Mouse (Mus musculus) limb, embryonic 14.5 days (tissue): ENCODE data around the gene Ndufc1. TPM values are rescaled to one million over a fixed set of nuclear protein-coding genes. Genes with fewer than 3 reads are reported as not detected.
"Not testable (repeated sequence)": the region's sequence is repeated elsewhere in the genome, so short reads cannot be mapped to it uniquely, and the experiment has no call there.

Source experiments
- ATAC-seq: fragments of 200-750 bp; cut with Nextera tagmentation; 2 replicates; pipeline ENCODE4 v1.8.0; 2017; ENCODE audit warnings: low read depth, moderate number of reproducible peaks, moderate TSS enrichment; ENCODE audit not compliant: low FRiP score
- DNase-seq: peaks from one replicate; pipeline ENCODE4 v3.0.0-alpha.2; 2015; ENCODE audit warnings: low spot score
- H3K27ac ChIP-seq: fragments of 300-500 bp; sonication (generic); replicated peaks from 2 replicates; pipeline ENCODE4 v1.5.1; 2014; ENCODE audit warnings: low read depth, mild to moderate bottlenecking, low read length, moderate library complexity, mixed read lengths
- H3K27me3 ChIP-seq: fragments of 300-500 bp; sonication (generic); 2 replicates; pipeline ENCODE4 v1.6.1; 2014; ENCODE audit warnings: low read length, mixed read lengths; ENCODE audit not compliant: control insufficient read depth, insufficient read depth
- H3K36me3 ChIP-seq: fragments of 300-500 bp; sonication (generic); 2 replicates; pipeline ENCODE4 v1.6.1; 2014; ENCODE audit warnings: mild to moderate bottlenecking, low read length, moderate library complexity, mixed read lengths; ENCODE audit not compliant: control insufficient read depth, insufficient read depth
- H3K4me1 ChIP-seq: fragments of 300-500 bp; sonication (generic); 2 replicates; pipeline ENCODE4 v1.6.1; 2014; ENCODE audit warnings: antibody characterized with exemption, low read length, mixed read lengths; ENCODE audit not compliant: control insufficient read depth, insufficient read depth
- H3K4me2 ChIP-seq: fragments of 300-500 bp; sonication (generic); replicated peaks from 2 replicates; pipeline ENCODE4 v1.6.1; 2014; ENCODE audit warnings: low read depth, mild to moderate bottlenecking, low read length, moderate library complexity; ENCODE audit not compliant: severe bottlenecking
- H3K4me3 ChIP-seq: fragments of 300-500 bp; sonication (generic); replicated peaks from 2 replicates; pipeline ENCODE4 v1.5.1; 2014; ENCODE audit warnings: low read length
- H3K9ac ChIP-seq: fragments of 300-500 bp; sonication (generic); 2 replicates; pipeline ENCODE4 v1.6.1; 2014; ENCODE audit warnings: mild to moderate bottlenecking, low read depth, low read length, moderate library complexity; ENCODE audit not compliant: severe bottlenecking
- H3K9me3 ChIP-seq: fragments of 300-500 bp; sonication (generic); 2 replicates; pipeline ENCODE4 v1.6.1; 2016; ENCODE audit warnings: low read length; ENCODE audit not compliant: control insufficient read depth
- POLR2A ChIP-seq: fragments of 200-500 bp; IDR thresholded peaks from 2 replicates; pipeline ENCODE4 v1.8.0; 2012; ENCODE audit warnings: inconsistent platforms, mild to moderate bottlenecking, moderate library complexity, borderline replicate concordance; ENCODE audit not compliant: insufficient read depth, insufficient read length; ENCODE audit errors: extremely low read depth
- WGBS: fragments of 180-500 bp; shearing (Covaris S2); extraction: QIAGEN DNeasy Blood & Tissue Kit; methylation state at CpG from one replicate; pipeline ENCODE4 v1.1.7; 2014; 5-methylcytosine and 5-hydroxymethylcytosine counted together
- polyA plus RNA-seq, 2 experiments: library from polyadenylated mRNA; depleted of rRNA in 1 of 2; stranded (reverse) in 1 of 2; unstranded in 1 of 2; fragments of >200 nt; fragmentation: Nextera tagmentation in 1 of 2; extraction: Ambion mirVana in 1 of 2; gene quantifications; 2 replicates each; pipeline versions ENCODE4 v1.2.1 to v1.2.3; 2012 to 2014

The Ndufc1 gene
- polyA plus RNA-seq (2012; rRNA removed) (249 and 276 TPM in 2 replicates), polyA plus RNA-seq (2014; fragmentation: Nextera tagmentation; extraction: Ambion mirVana) (624 and 640 TPM in 2 replicates)

- Histone ChIP-seq H3K36me3 (peaks cover 17% of the 10 kb centered on the region), H3K4me1 (peaks cover 7% of the 10 kb centered on the region), H3K27ac (peak within 1 kb of the TSS; percentile 94), H3K4me3 (peak within 1 kb of the TSS; percentile 76), H3K4me2 (peak within 1 kb of the TSS; percentile 75), H3K9ac (peak within 1 kb of the TSS; percentile 90), H3K27me3 (no peaks in the 10 kb centered on the region), H3K9me3 (no peaks in the 10 kb centered on the region)
- WGBS = under 1% methylated on average over 37 of the region's 40 CpGs
- ATAC-seq = peak; percentile 91
- TF ChIP-seq POLR2A = peak; percentile 80; the same call in 1 of the 2 replicates
- peak; percentile 91 for DNase-seq
These were observed at the start of gene Ndufc1 for GRCm38 (mm10) chr3:51408561-51409183. Gene Ndufc1, minus strand, starts transcription at chr3:51408988.

GRCm38 (mm10) chr3:51434871-51435595, 26.2 kb upstream of the Ndufc1 start:
- Histone ChIP-seq H3K9me3 (no peaks in the 10 kb centered on the region), H3K4me2 (no peak overlapping the region), H3K27me3 (no peaks in the 10 kb centered on the region), H3K4me3 (no peak overlapping the region), H3K4me1 (no peaks in the 10 kb centered on the region), H3K9ac (no peak overlapping the region), H3K27ac (no peak overlapping the region), H3K36me3 (peaks cover 8% of the 10 kb centered on the region; the same call in 1 of the 2 replicates)
- DNase-seq (no peak), ATAC-seq (no peak)
- TF ChIP-seq POLR2A = no peak
- WGBS = 88% methylated on average over 3 of the region's 3 CpGs

DNA sequence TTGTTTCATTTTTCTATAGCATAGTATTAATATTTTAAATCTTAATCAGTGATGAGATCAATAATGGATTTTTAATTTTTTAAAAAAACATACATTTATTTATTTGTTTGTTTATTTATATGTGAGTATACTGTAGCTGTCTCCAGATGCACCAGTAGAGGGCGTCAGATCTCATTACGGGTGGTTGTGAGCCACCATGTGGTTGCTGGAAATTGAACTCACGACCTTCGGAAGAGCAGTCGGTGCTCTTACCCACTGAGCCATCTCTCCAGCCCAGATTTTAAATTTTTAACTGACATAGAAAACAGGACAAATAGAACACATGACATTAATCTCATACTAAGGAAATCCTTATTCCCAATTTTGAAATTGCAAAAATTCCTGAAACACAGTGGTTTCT, 25.6 kb upstream of the Ndufc1 start:
- not testable (repeated sequence) for H3K4me3 ChIP-seq, H3K27me3 ChIP-seq, H3K36me3 ChIP-seq, ATAC-seq, H3K9me3 ChIP-seq, H3K4me2 ChIP-seq, H3K4me1 ChIP-seq, H3K9ac ChIP-seq, H3K27ac ChIP-seq, DNase-seq
- 83% methylated on average over 5 of the region's 5 CpGs for WGBS

- DNase-seq (no peak), ATAC-seq (no peak)
- Histone ChIP-seq H3K9me3 (no peaks in the 10 kb centered on the region), H3K9ac (no peak overlapping the region), H3K4me2 (no peak overlapping the region), H3K4me1 (no peaks in the 10 kb centered on the region), H3K27ac (no peak overlapping the region), H3K4me3 (no peak overlapping the region), H3K27me3 (no peaks in the 10 kb centered on the region), H3K36me3 (no peaks in the 10 kb centered on the region)
- no peak for TF ChIP-seq POLR2A
These were observed 16.6 kb upstream of the Ndufc1 start for GRCm38 (mm10) chr3:51425394-51425793.

- Histone ChIP-seq H3K4me3 (no peak overlapping the region), H3K4me2 (no peak overlapping the region), H3K27me3 (no peaks in the 10 kb centered on the region), H3K9ac (no peak overlapping the region), H3K4me1 (peaks cover 11% of the 10 kb centered on the region), H3K36me3 (peaks cover 3% of the 10 kb centered on the region; the same call in 1 of the 2 replicates), H3K9me3 (no peaks in the 10 kb centered on the region), H3K27ac (no peak overlapping the region)
- ATAC-seq (no peak), DNase-seq (no peak)
- WGBS = 83% methylated on average over 3 of the region's 3 CpGs
- TF ChIP-seq POLR2A = no peak
These were observed 13.1 kb upstream of the Ndufc1 start for GRCm38 (mm10) chr3:51421921-51422320.
